Mouse (Mus musculus) G1E (cell line): ENCODE results near the gene Atxn2.

Experiments used
- CTCF ChIP-seq: IDR thresholded peaks from 2 replicates; pipeline ENCODE4 v1.5.1; 2012; ENCODE audit warnings: low read depth, low read length, inconsistent platforms, mixed read lengths
- GATA1 ChIP-seq: IDR thresholded peaks from 2 replicates; pipeline ENCODE4 v1.6.1; 2012; ENCODE audit warnings: borderline replicate concordance, low read length, inconsistent platforms, mixed read lengths

DNA sequence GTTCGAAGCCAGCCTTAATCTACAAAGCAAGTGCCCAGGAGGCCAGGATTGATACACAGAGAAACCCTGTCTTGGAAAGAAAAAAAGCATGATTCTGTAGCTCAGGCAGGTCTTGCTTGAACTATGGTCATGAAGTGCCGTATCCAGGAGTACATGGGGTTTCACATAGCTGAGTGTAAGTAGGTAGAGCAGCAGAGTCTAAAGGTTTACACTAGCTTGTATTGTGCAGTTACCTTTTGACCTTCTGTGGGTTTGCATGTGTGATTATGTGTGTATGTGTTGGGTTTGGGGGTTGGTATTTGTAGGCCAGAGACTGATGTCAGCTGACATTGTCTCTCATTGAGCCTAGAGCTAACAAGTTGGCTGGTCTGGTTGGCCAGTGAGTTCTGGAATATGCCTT lies 18.9 kb downstream of the Atxn2 start:
- TF ChIP-seq CTCF (no peak), GATA1 (no peak)
